19 mouse cellular contexts compared by ENCODE assay signal in the genomic region with DNA sequence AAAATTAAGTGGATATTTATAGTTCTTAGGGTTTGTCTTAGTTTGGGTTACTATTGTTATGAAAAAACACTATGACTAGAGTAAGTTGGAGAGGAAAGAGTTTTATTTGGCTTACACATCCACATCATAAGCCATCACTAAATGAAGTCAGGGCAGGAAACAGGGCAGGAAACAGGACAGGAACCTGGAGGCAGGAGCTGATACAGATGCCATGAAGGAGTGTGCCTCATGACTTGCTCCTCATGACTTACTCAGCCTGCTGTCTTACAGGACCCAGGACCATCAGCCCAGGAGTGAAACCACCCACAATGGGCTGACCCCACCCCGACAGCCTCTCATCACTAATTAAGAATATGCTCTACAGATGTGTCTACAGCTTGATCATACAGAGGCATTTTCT.
"Had no signal": no experiment of that assay in that cellular context is flagged by ENCODE, and none has a peak within 500 bp of the region (broad histone marks: within the 10 kb centered on the region; RNA-seq: fewer than 3 reads in every experiment).

No protein-coding gene starts in this region.

- H3K27me3 ChIP-seq: midbrain, embryonic 12.5 days; neural tube, embryonic 13.5 days; neural tube, embryonic 15.5 days; stomach, embryonic 15.5 days had no signal

- H3K4me1 ChIP-seq: midbrain, embryonic 10.5 days; midbrain, embryonic 12.5 days; neural tube, embryonic 13.5 days; neural tube, embryonic 15.5 days; stomach, embryonic 15.5 days had no signal

- H3K27ac ChIP-seq: midbrain, embryonic 10.5 days; midbrain, embryonic 12.5 days; neural tube, embryonic 13.5 days; neural tube, embryonic 15.5 days; stomach, embryonic 15.5 days; stomach, postnatal 0 days had no signal

- ATAC-seq: midbrain, embryonic 16.5 days had no signal

- DNase-seq: lung, adult 18-20 months; lung, embryonic 14.5 days; lung, postnatal 10 days; lung, postnatal 4 days; midbrain, embryonic 14.5 days; retina, postnatal 1 day; right cerebral cortex, adult 18-20 months; right cerebral cortex, postnatal 14 days; thymus, adult 2 months; thymus, postnatal 25 days; thymus, postnatal 4 days had no signal

- H3K4me3 ChIP-seq: midbrain, embryonic 10.5 days; midbrain, embryonic 12.5 days; myocyte; neural tube, embryonic 13.5 days; neural tube, embryonic 15.5 days; stomach, embryonic 15.5 days had no signal
